Mouse (Mus musculus) intestine, postnatal 0 days (tissue): ENCODE results near the gene Hist1h2ba. TPM values are rescaled to one million over a fixed set of nuclear protein-coding genes. Genes with fewer than 3 reads are reported as not detected.
A peak's percentile ranks its signal among the peaks of the same experiment; 100 is the strongest.

Experiments used
- ATAC-seq: fragments of 200-750 bp; cut with Nextera tagmentation; 2 replicates; pipeline ENCODE4 v1.8.0; 2017; ENCODE audit warnings: mild to moderate bottlenecking, moderate TSS enrichment, moderate library complexity
- H3K27ac ChIP-seq: fragments of 300-500 bp; sonication (generic); 2 replicates; pipeline ENCODE4 v1.5.1; 2014; ENCODE audit warnings: mild to moderate bottlenecking, low read depth, low read length, moderate library complexity
- H3K27me3 ChIP-seq: fragments of 300-500 bp; sonication (generic); replicated peaks from 2 replicates; pipeline ENCODE4 v1.6.1; 2014; ENCODE audit warnings: low read length, mixed read lengths; ENCODE audit not compliant: control insufficient read depth, insufficient read depth
- H3K36me3 ChIP-seq: fragments of 300-500 bp; sonication (generic); 2 replicates; pipeline ENCODE4 v1.6.1; 2014; ENCODE audit warnings: mild to moderate bottlenecking, moderate library complexity; ENCODE audit not compliant: control insufficient read depth, insufficient read depth
- H3K4me1 ChIP-seq: fragments of 300-500 bp; sonication (generic); replicated peaks from 2 replicates; pipeline ENCODE4 v1.6.1; 2014; ENCODE audit warnings: antibody characterized with exemption, low read length, mixed read lengths; ENCODE audit not compliant: control insufficient read depth, insufficient read depth
- H3K4me2 ChIP-seq: fragments of 300-500 bp; sonication (generic); replicated peaks from 2 replicates; pipeline ENCODE4 v1.6.1; 2014; ENCODE audit warnings: low read depth, mild to moderate bottlenecking, moderate library complexity
- H3K4me3 ChIP-seq: fragments of 300-500 bp; sonication (generic); 2 replicates; pipeline ENCODE4 v1.5.1; 2014; ENCODE audit warnings: low read depth, low read length
- H3K9ac ChIP-seq: fragments of 300-500 bp; sonication (generic); 2 replicates; pipeline ENCODE4 v1.6.1; 2014; ENCODE audit warnings: mild to moderate bottlenecking, low read depth, low read length
- H3K9me3 ChIP-seq: fragments of 300-500 bp; sonication (generic); 2 replicates; pipeline ENCODE4 v1.6.1; 2016; ENCODE audit warnings: mixed run types; ENCODE audit not compliant: control insufficient read depth
- CTCF ChIP-seq: sonication (generic); IDR thresholded peaks from 2 replicates; pipeline ENCODE4 v1.5.1; 2016; ENCODE audit warnings: low read depth, mild to moderate bottlenecking, control low read depth, antibody characterized with exemption, moderate library complexity
- WGBS: fragments of 180-500 bp; shearing (Covaris S2); extraction: QIAGEN DNeasy Blood & Tissue Kit; methylation state at CpG from one replicate; pipeline ENCODE4 v1.1.7; 2014; 5-methylcytosine and 5-hydroxymethylcytosine counted together
- microRNA-seq: library from miRNA; unstranded; fragments of <30 nt; microRNA quantifications from one replicate; pipeline ENCODE4, GENCODE M21; 2016
- polyA plus RNA-seq: library from polyadenylated mRNA; unstranded; fragments of >200 nt; fragmentation: Nextera tagmentation; extraction: Ambion mirVana; gene quantifications from 2 replicates; pipeline ENCODE4 v1.2.1, GENCODE M21; 2015

Hist1h2ba gene
- polyA plus RNA-seq, 1 experiment from 2014 or later, result not detected

DNA sequence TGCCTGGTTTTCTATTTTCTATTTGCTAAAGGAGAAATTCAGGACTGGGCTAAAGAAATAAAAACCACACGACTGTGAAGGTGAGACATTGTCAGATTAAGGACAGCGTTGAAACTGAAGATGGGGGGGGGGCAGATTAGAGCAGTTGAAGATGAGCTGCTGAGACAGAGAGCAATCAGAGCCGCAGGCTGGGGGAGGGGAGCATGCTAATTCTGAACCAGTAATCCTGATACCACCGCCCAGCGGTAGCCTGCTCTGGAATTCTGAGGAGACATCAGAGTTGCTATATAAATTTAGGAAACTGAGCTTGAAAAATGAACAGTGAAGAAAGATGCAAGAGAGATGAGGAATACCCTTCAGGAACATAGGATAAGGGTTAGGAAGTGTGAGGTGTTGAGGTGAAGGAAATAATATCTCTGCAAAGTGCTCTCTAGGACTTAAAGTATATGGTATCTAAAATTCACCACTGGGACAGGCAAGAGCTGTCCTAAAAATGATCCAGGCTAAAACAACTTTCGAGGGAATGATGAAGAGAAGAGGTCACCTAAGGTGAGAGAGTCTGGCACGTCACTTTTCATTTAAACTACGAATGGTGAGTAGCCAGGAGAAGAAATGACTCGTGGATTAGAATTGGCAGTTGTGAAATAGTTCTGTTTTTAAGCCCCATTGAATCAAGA, 41.2 kb downstream of the Hist1h2ba start:
- H3K4me2 ChIP-seq, result no peak overlapping the region
- no peak overlapping the region for H3K27ac ChIP-seq
- WGBS, result 51% methylated on average over 9 of the region's 9 CpGs
- no peaks in the 10 kb centered on the region for H3K9me3 ChIP-seq
- H3K36me3 ChIP-seq, result 0 out of 2 replicates have a peak, but pooled peaks cover 2% of the 10 kb centered on the region
- TF ChIP-seq CTCF, result no peak
- H3K27me3 ChIP-seq, result no peaks in the 10 kb centered on the region
- H3K9ac ChIP-seq, result no peak overlapping the region
- ATAC-seq, result no peak
- H3K4me1 ChIP-seq, result no peaks in the 10 kb centered on the region
- no peak overlapping the region for H3K4me3 ChIP-seq

DNA sequence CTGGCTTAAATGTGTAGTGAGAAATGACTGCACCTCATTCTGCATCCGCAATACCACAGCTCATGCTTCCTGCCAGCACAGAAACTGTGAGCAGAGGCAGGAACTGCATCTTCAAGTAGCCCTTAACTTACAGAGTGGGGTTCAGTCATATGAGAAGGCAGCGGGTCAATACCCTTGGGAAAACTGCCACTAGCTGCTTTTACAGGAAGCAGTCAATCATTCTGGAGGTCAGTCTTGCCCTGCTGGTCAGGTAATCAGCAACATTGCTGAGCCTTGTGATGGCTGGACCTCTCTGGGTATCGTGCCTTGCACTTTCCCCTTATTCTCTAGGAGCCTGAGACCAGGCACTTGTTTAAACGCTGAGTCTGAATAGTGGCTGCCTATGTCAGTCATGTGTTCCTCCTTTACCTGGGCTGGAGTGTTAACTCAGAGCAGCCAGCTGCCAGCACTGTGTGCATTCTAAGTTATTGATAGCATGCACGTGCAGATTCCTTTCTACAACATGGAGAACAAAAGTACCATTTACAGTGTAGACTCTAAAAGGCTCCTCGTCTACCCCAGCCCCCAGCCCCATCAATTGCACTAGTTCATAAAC, 44.8 kb downstream of the Hist1h2ba start:
- TF ChIP-seq CTCF, result no peak
- no peaks in the 10 kb centered on the region for H3K4me1 ChIP-seq
- no peak for ATAC-seq

DNA sequence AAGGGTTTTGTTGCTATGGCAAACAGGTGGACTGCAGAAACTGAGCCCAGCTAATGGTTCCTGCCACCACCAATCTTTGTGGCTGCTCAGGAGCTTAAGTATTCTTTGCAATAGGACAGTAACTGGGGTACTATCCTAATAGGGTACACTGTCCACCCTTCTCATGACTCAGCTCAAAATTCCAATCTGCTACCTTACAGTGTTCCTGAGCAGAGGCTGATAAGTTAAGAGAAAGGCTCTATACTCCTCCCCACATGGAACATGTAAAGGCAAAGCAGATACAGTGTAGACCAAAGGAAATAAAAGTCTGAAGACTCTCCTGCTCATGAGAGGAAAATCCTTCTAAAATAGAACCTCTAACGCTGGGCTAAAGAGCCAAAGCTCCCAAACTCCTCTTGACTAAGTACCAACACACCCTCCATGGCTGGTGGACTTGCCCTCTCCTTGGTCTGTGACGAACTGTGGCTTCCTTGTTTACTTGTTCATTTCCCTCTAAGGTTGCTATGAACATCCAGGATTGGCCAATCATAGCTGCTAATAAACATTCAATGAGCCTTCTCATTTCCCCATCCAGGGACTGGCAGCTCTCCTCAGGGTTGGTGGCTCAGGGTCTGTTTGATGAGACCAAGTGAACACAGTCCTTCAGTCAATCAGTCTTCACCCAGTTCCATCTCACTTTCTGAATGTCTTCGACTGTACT, 46.8 kb downstream of the Hist1h2ba start:
- H3K27me3 ChIP-seq, result no peaks in the 10 kb centered on the region
- no peak overlapping the region for H3K27ac ChIP-seq
- H3K4me3 ChIP-seq, result no peak overlapping the region
- no peak overlapping the region for H3K9ac ChIP-seq
- no peaks in the 10 kb centered on the region for H3K9me3 ChIP-seq
- no peak overlapping the region for H3K4me2 ChIP-seq
- no peak for ATAC-seq
- WGBS, result 63% methylated on average over 3 of the region's 3 CpGs
- no peaks in the 10 kb centered on the region for H3K4me1 ChIP-seq
- no peak for TF ChIP-seq CTCF
- H3K36me3 ChIP-seq, result no peaks in the 10 kb centered on the region

More for the DNA sequence above, 44.8 kb downstream of the Hist1h2ba start:
- Histone ChIP-seq H3K9ac (no peak overlapping the region), H3K27ac (no peak overlapping the region), H3K27me3 (no peaks in the 10 kb centered on the region), H3K4me3 (no peak overlapping the region), H3K9me3 (no peaks in the 10 kb centered on the region), H3K4me2 (no peak overlapping the region), H3K36me3 (no peaks in the 10 kb centered on the region)
- 58% methylated on average over 6 of the region's 6 CpGs for WGBS

DNA sequence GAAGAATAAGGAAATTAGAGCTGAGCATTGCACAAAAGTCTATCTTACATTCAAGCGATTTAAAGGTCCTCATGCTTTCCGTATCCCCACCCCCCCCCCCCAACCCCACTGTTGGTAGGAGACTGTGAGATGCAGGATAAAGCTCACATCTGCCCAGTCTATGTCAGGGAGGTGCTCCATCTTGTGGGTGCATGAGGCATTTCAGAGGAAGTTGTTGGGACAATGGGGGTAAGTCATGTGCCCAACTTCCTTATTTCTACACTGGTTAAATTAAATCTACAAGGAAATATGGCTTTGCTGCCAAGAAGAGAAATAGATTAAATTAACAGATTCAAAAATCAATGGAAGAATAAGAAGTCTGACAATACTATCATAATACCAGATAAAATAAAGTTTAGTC, 48.4 kb downstream of the Hist1h2ba start:
- 38% methylated on average over 2 of the region's 2 CpGs for WGBS
- Histone ChIP-seq H3K4me2 (no peak overlapping the region), H3K4me1 (no peaks in the 10 kb centered on the region), H3K36me3 (no peaks in the 10 kb centered on the region), H3K27me3 (no peaks in the 10 kb centered on the region), H3K4me3 (no peak overlapping the region), H3K9me3 (no peaks in the 10 kb centered on the region), H3K9ac (no peak overlapping the region), H3K27ac (no peak overlapping the region)
- TF ChIP-seq CTCF, result peak; percentile 73
- ATAC-seq, result no peak

Small RNA genes within 50 kb of the gene (microRNA-seq; reads per million reads assigned to microRNA genes)
- not detected for gene Gm44344

Other genes starting within 250 kb of the Hist1h2ba start
- 211 and 224 TPM in 2 replicates for gene Hist1h2bc, start 250.0 kb downstream of the Hist1h2ba start, polyA plus RNA-seq
- not detected in 2 replicates for gene Hist1h1t, start 238.3 kb downstream of the Hist1h2ba start, polyA plus RNA-seq
- gene Hist1h4c, start 235.7 kb downstream of the Hist1h2ba start, polyA plus RNA-seq, result 2.9 and 3.0 TPM in 2 replicates
- 12.5 TPM in 2 replicates for gene Hfe, start 223.3 kb downstream of the Hist1h2ba start, polyA plus RNA-seq
- 105 and 107 TPM in 2 replicates for gene Hist1h1c, start 195.3 kb downstream of the Hist1h2ba start, polyA plus RNA-seq
- 1.2 and 1.4 TPM in 2 replicates for gene Hist1h3c, start 188.6 kb downstream of the Hist1h2ba start, polyA plus RNA-seq
- 0.37 and 0.48 TPM in 2 replicates for gene Hist1h2bb, start 187.4 kb downstream of the Hist1h2ba start, polyA plus RNA-seq
- gene Hist1h2ab, start 183.0 kb downstream of the Hist1h2ba start, polyA plus RNA-seq, result 11.7 and 12.1 TPM in 2 replicates
- 1.3 and 1.5 TPM in 2 replicates for gene Hist1h3b, start 181.9 kb downstream of the Hist1h2ba start, polyA plus RNA-seq
- 0.76 and 1.4 TPM in 2 replicates for gene Hist1h4b, start 177.1 kb downstream of the Hist1h2ba start, polyA plus RNA-seq
- 0.43 TPM in 1 of 2 replicates, not detected in the other for gene Hist1h4a, start 172.9 kb downstream of the Hist1h2ba start, polyA plus RNA-seq
- 4.1 and 4.5 TPM in 2 replicates for gene Hist1h3a, start 171.8 kb downstream of the Hist1h2ba start, polyA plus RNA-seq
- gene Hist1h1a, start 170.5 kb downstream of the Hist1h2ba start, polyA plus RNA-seq, result 0.60 and 0.85 TPM in 2 replicates
- gene Trim38, start 164.2 kb downstream of the Hist1h2ba start, polyA plus RNA-seq, result 0.10 TPM in 1 of 2 replicates, not detected in the other
- 0.05 TPM in 1 of 2 replicates, not detected in the other for gene Slc17a2, start 127.2 kb downstream of the Hist1h2ba start, polyA plus RNA-seq
- gene Slc17a3, start 94.7 kb downstream of the Hist1h2ba start, polyA plus RNA-seq, result 0.09 and 0.12 TPM in 2 replicates
- gene Slc17a1, start 66.4 kb downstream of the Hist1h2ba start, polyA plus RNA-seq, result 0.68 and 0.98 TPM in 2 replicates
- 31.3 and 39.0 TPM in 2 replicates for gene Slc17a4, start 19.1 kb downstream of the Hist1h2ba start, polyA plus RNA-seq
- gene Hist1h2aa, start 306 bp upstream of the Hist1h2ba start, polyA plus RNA-seq, result not detected in 2 replicates
- gene Scgn, start 57.1 kb upstream of the Hist1h2ba start, polyA plus RNA-seq, result 7.1 and 9.0 TPM in 2 replicates